Mouse (Mus musculus): Measurements from ENCODE around the gene Ovca2.

- TF ChIP-seq CTCF (IDR thresholded peaks at IDR 0.05; ENCODE audit: extremely low read depth, insufficient read length, insufficient replicate concordance, low read depth, low read length) (no peak), POLR2A (IDR thresholded peaks at IDR 0.05; ENCODE audit: low read depth, low read length) (no peak)
These were observed 20.2 kb downstream of the Ovca2 start for GRCm38 (mm10) chr11:75158432-75158831.
